Mouse (Mus musculus): ENCODE measurements at regions not wholly inside any gene's neighbourhood (a gene's known extent, or its start where the extent isn't known, plus 50 kb on each side); places are given as distances from the start of the nearest gene placed in this dataset.

- DNase-seq (ENCODE audit: low spot score in 2 of 2) = no peak
Measured at GRCm38 (mm10) chr16:13034136-13034535, 75.3 kb upstream of the Ercc4 start.

- no peak for DNase-seq (ENCODE audit: low spot score in 2 of 2)
Measured at GRCm38 (mm10) chr16:13036596-13036995, 72.9 kb upstream of the Ercc4 start.

GRCm38 (mm10) chr16:13040312-13041100 is 69.0 kb upstream of the Ercc4 start:
- DNase-seq (ENCODE audit: low spot score in 2 of 2) = no peak

- DNase-seq (ENCODE audit: low spot score in 2 of 2) = no peak
Measured at GRCm38 (mm10) chr16:13041356-13041755, 68.1 kb upstream of the Ercc4 start.

GRCm38 (mm10) chr16:13045079-13045590 is 64.3 kb upstream of the Ercc4 start:
- no peak for DNase-seq (ENCODE audit: low spot score in 2 of 2)

GRCm38 (mm10) chr16:13046366-13047120 is 62.9 kb upstream of the Ercc4 start:
- DNase-seq (ENCODE audit: low spot score in 2 of 2) = no peak

- no peak for DNase-seq (ENCODE audit: low spot score in 2 of 2)
Measured at GRCm38 (mm10) chr16:13049321-13049720, 60.2 kb upstream of the Ercc4 start.

GRCm38 (mm10) chr16:13050225-13050892 is 59.1 kb upstream of the Ercc4 start:
- no peak for DNase-seq (ENCODE audit: low spot score in 2 of 2)

- DNase-seq (ENCODE audit: low spot score in 2 of 2) = no peak
Measured at GRCm38 (mm10) chr16:13054956-13055355, 54.5 kb upstream of the Ercc4 start.
